Mouse (Mus musculus): Measurements from ENCODE around the gene Chrna9.

GRCm38 (mm10) chr5:65965771-65966279 lies 31.1 kb downstream of the Chrna9 start:
- TF ChIP-seq CTCF (IDR thresholded peaks at IDR 0.05; ENCODE audit: low read depth, low read length) (no peak), POLR2A (IDR thresholded peaks at IDR 0.05; ENCODE audit: borderline replicate concordance, low read depth, low read length) (no peak)

All from bone marrow macrophage, adult 2 months (primary cell).